Mouse (Mus musculus) ES-E14 (cell line): ENCODE measurements at regions not wholly inside any gene's neighbourhood (a gene's known extent, or its start where the extent isn't known, plus 50 kb on each side); places are given as distances from the start of the nearest gene placed in this dataset.

Experiments used
- DNase-seq: peaks from one replicate; pipeline ENCODE4 v3.0.0-alpha.2; 2013; ENCODE audit warnings: low read depth, low spot score
- H3K27ac ChIP-seq: 2 replicates; pipeline ENCODE4 v1.5.1; 2012; ENCODE audit warnings: low read depth, mild to moderate bottlenecking, low read length, moderate library complexity, mixed read lengths; ENCODE audit not compliant: poor library complexity, insufficient read depth, severe bottlenecking
- H3K36me3 ChIP-seq: 2 replicates; pipeline ENCODE4 v1.6.1; 2012; ENCODE audit warnings: mild to moderate bottlenecking, low read length, moderate library complexity, mixed read lengths; ENCODE audit not compliant: control insufficient read depth, poor library complexity, insufficient read depth, severe bottlenecking
- H3K4me1 ChIP-seq, 2 experiments: fragments of 150-350 bp in 1 of 2; sonication (generic) in 1 of 2; 2 replicates each; pipeline ENCODE4 v1.6.1; 2012; ENCODE audit warnings: low read length in 2 of 2, mild to moderate bottlenecking in 1 of 2, mixed read lengths in 1 of 2; ENCODE audit not compliant: control insufficient read depth in 2 of 2, insufficient read depth in 2 of 2, poor library complexity in 1 of 2
- H3K4me3 ChIP-seq, 2 experiments: fragments of 150-350 bp in 1 of 2; sonication (generic) in 1 of 2; 2 replicates each; pipeline ENCODE4 v1.5.1; 2012; ENCODE audit warnings: low read length in 2 of 2, low read depth in 1 of 2, mild to moderate bottlenecking in 1 of 2, mixed read lengths in 1 of 2; ENCODE audit not compliant: insufficient read depth in 1 of 2, poor library complexity in 1 of 2, severe bottlenecking in 1 of 2
- H3K9ac ChIP-seq: 2 replicates; pipeline ENCODE4 v1.6.1; 2012; ENCODE audit warnings: low read depth, mild to moderate bottlenecking, low read length, mixed read lengths; ENCODE audit not compliant: poor library complexity, insufficient read depth, severe bottlenecking
- H3K9me3 ChIP-seq: fragments of 150-350 bp; sonication (generic); 2 replicates; pipeline ENCODE4 v1.6.1; 2012; ENCODE audit warnings: low read depth, mild to moderate bottlenecking, low read length; ENCODE audit not compliant: control insufficient read depth, insufficient read depth
- CHD2 ChIP-seq: IDR thresholded peaks from 2 replicates; pipeline ENCODE4 v1.6.1; 2014; ENCODE audit warnings: mild to moderate bottlenecking, low read depth, low read length, inconsistent platforms
- HCFC1 ChIP-seq: IDR thresholded peaks from 2 replicates; pipeline ENCODE4 v1.6.1; 2012; ENCODE audit warnings: low read length, inconsistent platforms, borderline replicate concordance; ENCODE audit not compliant: insufficient read depth
- MAFK ChIP-seq: IDR thresholded peaks from 2 replicates; pipeline ENCODE4 v1.6.1; 2014; ENCODE audit warnings: mild to moderate bottlenecking, low read depth, low read length, inconsistent platforms; ENCODE audit not compliant: insufficient read depth
- ZC3H11A ChIP-seq: IDR thresholded peaks from 2 replicates; pipeline ENCODE4 v1.6.1; 2012; ENCODE audit warnings: low read depth, mild to moderate bottlenecking, inconsistent platforms, low read length, borderline replicate concordance
- ZNF384 ChIP-seq: IDR thresholded peaks from 2 replicates; pipeline ENCODE4 v1.6.1; 2012; ENCODE audit warnings: low read depth, low read length, inconsistent platforms
- in situ Hi-C, 2 experiments: fragments of 600-800 bp; cut with MboI; formaldehyde crosslinking; loops; one replicate each; pipeline ENCODE4 v1.15.1; 2025; ENCODE audit warnings: low sequenced_read_pairs in 2 of 2, inconsistent platforms in 1 of 2; ENCODE audit not compliant: unreplicated experiment in 2 of 2

DNA sequence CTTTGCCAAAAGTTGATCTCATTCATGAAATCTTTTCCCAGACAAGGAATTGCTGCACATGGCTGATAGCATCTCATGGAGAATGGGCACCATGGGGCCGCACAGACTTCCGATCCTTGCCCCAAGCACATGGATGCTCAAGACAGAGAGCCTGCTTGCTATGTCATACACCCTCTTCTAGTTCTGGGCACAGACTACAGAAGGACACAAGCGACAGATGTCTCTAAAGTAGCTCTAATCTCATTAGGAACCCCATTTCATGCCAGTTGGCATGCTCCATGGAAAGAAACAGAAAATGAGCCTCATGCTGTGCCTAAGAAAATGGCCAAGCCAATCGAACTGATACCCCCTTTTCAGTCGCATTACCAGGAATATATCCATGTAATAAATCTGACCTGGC is 149.3 kb downstream of the Efcab1 start:
- H3K4me1 ChIP-seq: peaks cover 0 to 5% of the 10 kb centered on the region in 2 experiments; a peak in 1 of 4 replicates
- DNase-seq: no peak
- no peak overlapping the region for H3K4me3 ChIP-seq

DNA sequence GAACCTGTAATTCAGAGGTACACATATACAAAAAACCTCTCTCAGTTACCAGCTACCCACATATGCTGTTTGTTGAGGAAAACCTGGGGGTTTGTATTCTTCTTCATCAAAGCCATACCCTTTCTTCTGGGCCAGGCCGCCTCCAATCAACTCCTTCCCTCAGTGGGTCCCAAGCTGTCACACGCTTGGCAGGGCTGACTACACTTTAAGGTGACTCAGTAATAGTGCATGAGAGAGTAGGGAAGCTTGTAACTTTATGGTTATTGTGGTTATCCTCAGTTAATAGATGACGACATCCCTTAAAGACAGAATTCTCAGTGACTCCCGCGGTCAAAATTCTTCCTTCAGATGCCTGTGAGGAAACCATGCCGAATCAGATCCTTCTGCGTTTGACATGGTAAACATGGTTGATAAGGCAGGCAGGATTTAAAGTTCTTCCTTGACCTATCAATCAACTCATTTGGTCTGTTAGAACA is 164.1 kb downstream of the Efcab1 start:
- Histone ChIP-seq H3K9ac (no peak overlapping the region), H3K36me3 (no peaks in the 10 kb centered on the region), H3K9me3 (no peaks in the 10 kb centered on the region), H3K4me1 (no peaks in the 10 kb centered on the region), H3K27ac (no peak overlapping the region), H3K4me3 (no peak overlapping the region)
- in situ Hi-C loops: no loop called here
- TF ChIP-seq MAFK (no peak), HCFC1 (no peak), ZNF384 (no peak), ZC3H11A (no peak), CHD2 (no peak)
- DNase-seq: no peak

More for the DNA sequence above, 149.3 kb downstream of the Efcab1 start:
- in situ Hi-C loops: no loop called here
- TF ChIP-seq CHD2 (no peak), ZNF384 (no peak), ZC3H11A (no peak), HCFC1 (no peak), MAFK (no peak)
- Histone ChIP-seq H3K9me3 (no peaks in the 10 kb centered on the region), H3K36me3 (no peaks in the 10 kb centered on the region), H3K27ac (no peak overlapping the region), H3K9ac (no peak overlapping the region)

DNA sequence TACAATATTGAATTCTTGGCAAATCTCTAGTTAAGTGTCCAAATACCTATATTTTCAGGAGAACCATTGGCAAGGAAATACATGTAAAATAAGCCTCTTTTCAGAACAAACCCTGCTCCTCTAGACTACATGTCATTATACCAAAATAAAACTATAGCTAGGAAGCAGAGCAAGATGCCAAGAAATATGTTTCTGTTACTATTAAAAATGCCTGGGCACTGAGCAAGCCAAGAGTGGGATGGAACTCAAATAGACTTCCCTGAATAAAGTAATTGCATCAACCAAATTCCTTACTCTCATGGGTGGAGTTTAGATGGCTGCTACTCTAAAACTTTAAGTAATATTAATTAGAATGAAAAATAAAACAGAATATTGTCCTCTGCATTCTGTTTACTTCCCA is 168.0 kb downstream of the Efcab1 start:
- in situ Hi-C loops: no loop called here
- H3K9me3 ChIP-seq: no peaks in the 10 kb centered on the region
- DNase-seq: no peak
- no peak for TF ChIP-seq ZNF384
- TF ChIP-seq HCFC1: no peak
- TF ChIP-seq MAFK: no peak
- no peak for TF ChIP-seq CHD2
- TF ChIP-seq ZC3H11A: no peak
- H3K27ac ChIP-seq: no peak overlapping the region
- no peaks in the 10 kb centered on the region for H3K36me3 ChIP-seq
- H3K4me3 ChIP-seq: no peak overlapping the region
- no peak overlapping the region for H3K9ac ChIP-seq
- H3K4me1 ChIP-seq: peaks cover 0 to 2% of the 10 kb centered on the region in 2 experiments; a peak in 1 of 4 replicates

DNA sequence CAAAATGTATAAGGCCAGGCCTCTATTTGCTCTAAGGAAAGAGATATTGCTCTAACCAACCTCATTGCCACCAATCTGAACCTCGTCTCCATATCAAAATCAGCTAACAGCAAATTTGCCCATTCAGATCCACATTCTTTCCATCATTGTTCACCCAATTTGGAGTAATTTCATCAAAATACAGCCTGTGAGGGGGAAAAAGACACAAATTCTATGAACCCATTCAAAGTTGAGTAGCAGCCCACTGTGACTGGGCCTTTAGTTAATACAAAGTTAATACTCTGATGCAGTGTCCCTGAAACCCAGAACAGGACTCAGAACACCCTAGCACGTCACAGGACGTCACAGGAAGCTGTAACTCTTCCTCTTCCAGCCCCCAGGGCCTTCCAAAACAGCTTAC is 177.3 kb downstream of the Efcab1 start:
- no peak overlapping the region for H3K27ac ChIP-seq
- no peak overlapping the region for H3K4me3 ChIP-seq
- no peaks in the 10 kb centered on the region for H3K9me3 ChIP-seq
- in situ Hi-C loops: no loop called here
- H3K36me3 ChIP-seq: no peaks in the 10 kb centered on the region
- no peak for DNase-seq
- TF ChIP-seq MAFK: no peak
- no peak for TF ChIP-seq ZC3H11A
- no peak for TF ChIP-seq CHD2
- TF ChIP-seq HCFC1: no peak
- TF ChIP-seq ZNF384: no peak
- H3K4me1 ChIP-seq: peaks cover 0 to 2% of the 10 kb centered on the region in 2 experiments; a peak in 1 of 4 replicates
- no peak overlapping the region for H3K9ac ChIP-seq

DNA sequence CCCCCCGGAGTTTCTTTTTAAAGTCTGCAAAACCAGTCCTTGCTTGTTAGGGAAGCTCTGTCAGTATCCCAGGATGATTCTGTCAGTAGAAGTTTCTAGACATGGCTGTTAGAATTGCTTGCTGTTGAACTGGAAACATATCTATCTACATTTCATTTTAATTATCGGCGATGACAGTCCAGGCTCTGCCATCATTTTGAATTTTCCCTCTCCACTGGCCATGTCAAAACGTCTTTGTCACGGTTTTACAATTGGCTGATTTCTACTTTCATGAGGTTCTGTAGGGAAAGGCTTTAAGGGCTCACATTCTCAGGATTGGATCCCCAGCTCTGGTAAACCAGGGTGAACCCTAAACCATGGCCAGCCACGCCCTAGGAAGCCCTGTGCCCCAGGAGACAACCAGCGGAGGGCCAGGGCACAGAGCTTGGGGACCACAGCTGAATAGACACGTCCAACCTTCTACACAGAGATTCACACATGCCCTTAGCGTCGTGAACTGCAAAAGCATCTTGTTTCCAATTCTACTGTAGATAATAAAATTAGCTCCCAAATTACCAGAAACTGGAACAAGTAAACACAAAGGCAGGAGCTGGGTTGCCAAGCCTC is 177.8 kb downstream of the Efcab1 start:
- DNase-seq: no peak

More for the DNA sequence above, 177.8 kb downstream of the Efcab1 start:
- Histone ChIP-seq H3K27ac (no peak overlapping the region), H3K9me3 (no peaks in the 10 kb centered on the region), H3K4me1 (peaks cover 0 to 1% of the 10 kb centered on the region in 2 experiments; a peak in 1 of 4 replicates), H3K4me3 (peak overlapping the region; percentile 45 to 73), H3K36me3 (no peaks in the 10 kb centered on the region), H3K9ac (no peak overlapping the region)
- TF ChIP-seq CHD2 (no peak), HCFC1 (no peak), ZNF384 (no peak), MAFK (no peak), ZC3H11A (no peak)
- in situ Hi-C loops: no loop called here
